Mouse (Mus musculus) Patski (cell line): ENCODE results near the gene Stxbp4. TPM values are rescaled to one million over a fixed set of nuclear protein-coding genes. Genes with fewer than 3 reads are reported as not detected.

Source experiments
- ATAC-seq: fragments of 100-300 bp; one replicate; pipeline ENCODE4 v1.8.0; 2021
- CTCF ChIA-PET: fragments of 350-600 bp; sonication (Branson Sonifier 250); formaldehyde crosslinking; loops from one replicate; lab custom pipeline; 2022; ENCODE audit warnings: inconsistent platforms; lab: Charles Lee
- POLR2A ChIA-PET: fragments of 350-600 bp; sonication (Branson Sonifier 250); formaldehyde crosslinking; loops from one replicate; lab custom pipeline; 2022; ENCODE audit warnings: antibody characterized with exemption, inconsistent platforms; lab: Charles Lee
- DNase-seq: peaks from one replicate; pipeline ENCODE4 v3.0.0-alpha.2; 2011; ENCODE audit warnings: low read depth, low spot score
- H3K27me3 ChIP-seq: fragments of 371-371 bp; one replicate; pipeline ENCODE4 v1.5.1; 2021
- CTCF ChIP-seq: fragments of 100-300 bp; IDR thresholded peaks from one replicate; pipeline ENCODE4 v1.5.1; 2021
- in situ Hi-C: fragments of 300-500 bp; cut with MboI; formaldehyde crosslinking; loops from 3 replicates; pipeline ENCODE4 v1.11.1; 2018; ENCODE audit warnings: low pct_unique_long_range_greater_than_20kb, mixed read lengths
- polyA plus RNA-seq: library from polyadenylated mRNA; unstranded; gene quantifications from one replicate; pipeline ENCODE4 v1.2.3, GENCODE M21; 2021

Gene Stxbp4
- polyA plus RNA-seq, 1 experiment from 2014 or later: 21.3 TPM

GRCm38 (mm10) chr11:90575491-90576048 is 62.3 kb downstream of the Stxbp4 start:
- in situ Hi-C loops: no loop called here

GRCm38 (mm10) chr11:90570646-90571259 is 67.1 kb downstream of the Stxbp4 start:
- no peaks in the 10 kb centered on the region for H3K27me3 ChIP-seq
- DNase-seq (peak; percentile 15), ATAC-seq (peak; percentile 73)
- in situ Hi-C loops: no loop called here
- ChIA-PET CTCF (interaction anchor here (1.5 kb wide), 1 partner anchor 45 kb away, joined by 4 read pairs; no protein-coding TSS in a partner anchor), POLR2A (no interaction called here)
- no peak for TF ChIP-seq CTCF

More at GRCm38 (mm10) chr11:90575491-90576048, 62.3 kb downstream of the Stxbp4 start:
- ATAC-seq (no peak), DNase-seq (no peak)
- POLR2A ChIA-PET: no interaction called here
- CTCF ChIA-PET: interaction anchor here (1.1 kb wide), 1 partner anchor 11 kb away, joined by 3 read pairs; no protein-coding TSS in a partner anchor
- peak; percentile 26 for TF ChIP-seq CTCF
- H3K27me3 ChIP-seq: no peaks in the 10 kb centered on the region

- no peak for TF ChIP-seq CTCF
- in situ Hi-C loops: no loop called here
- CTCF ChIA-PET: no interaction called here
- no peaks in the 10 kb centered on the region for H3K27me3 ChIP-seq
- ATAC-seq: peak; percentile 99
- DNase-seq: peak; percentile 60
- POLR2A ChIA-PET: no interaction called here
Measured at GRCm38 (mm10) chr11:90558359-90559047, 79.4 kb downstream of the Stxbp4 start.

GRCm38 (mm10) chr11:90556517-90556916 is 81.4 kb downstream of the Stxbp4 start:
- in situ Hi-C loops: no loop called here
- TF ChIP-seq CTCF: no peak
- ATAC-seq: no peak
- DNase-seq: no peak
- ChIA-PET CTCF (no interaction called here), POLR2A (no interaction called here)
- no peaks in the 10 kb centered on the region for H3K27me3 ChIP-seq

GRCm38 (mm10) chr11:90553963-90554362 is 83.9 kb downstream of the Stxbp4 start:
- H3K27me3 ChIP-seq: no peaks in the 10 kb centered on the region
- ChIA-PET CTCF (interaction anchor here (1.6 kb wide), 1 partner anchor 11 kb away, joined by 3 read pairs; no protein-coding TSS in a partner anchor), POLR2A (interaction anchor here (0.5 to 0.6 kb wide), 2 partner anchors 62 to 550 kb away, joined by 3 to 5 read pairs; no protein-coding TSS in a partner anchor)
- no peak for ATAC-seq
- TF ChIP-seq CTCF: no peak
- DNase-seq: no peak
- in situ Hi-C loops: no loop called here

- ChIA-PET CTCF (no interaction called here), POLR2A (no interaction called here)
- ATAC-seq: no peak
- no peaks in the 10 kb centered on the region for H3K27me3 ChIP-seq
- no peak for DNase-seq
- in situ Hi-C loops: no loop called here
- no peak for TF ChIP-seq CTCF
Measured at GRCm38 (mm10) chr11:90552303-90553201, 85.3 kb downstream of the Stxbp4 start.

GRCm38 (mm10) chr11:90548560-90548959 is 89.3 kb downstream of the Stxbp4 start:
- DNase-seq (no peak), ATAC-seq (no peak)
- ChIA-PET CTCF (interaction anchor here (1.8 kb wide), 1 partner anchor 11 kb away, joined by 4 read pairs; no protein-coding TSS in a partner anchor), POLR2A (no interaction called here)
- in situ Hi-C loops: no loop called here
- no peaks in the 10 kb centered on the region for H3K27me3 ChIP-seq
- no peak for TF ChIP-seq CTCF

- H3K27me3 ChIP-seq: no peaks in the 10 kb centered on the region
- ChIA-PET CTCF (no interaction called here), POLR2A (no interaction called here)
- DNase-seq (no peak), ATAC-seq (peak; percentile 100)
- no peak for TF ChIP-seq CTCF
- in situ Hi-C loops: no loop called here
Measured at GRCm38 (mm10) chr11:90538636-90539263, 99.1 kb downstream of the Stxbp4 start.

- ChIA-PET CTCF (no interaction called here), POLR2A (no interaction called here)
- ATAC-seq: no peak
- in situ Hi-C loops: no loop called here
- no peak for DNase-seq
- H3K27me3 ChIP-seq: no peaks in the 10 kb centered on the region
- no peak for TF ChIP-seq CTCF
Measured at GRCm38 (mm10) chr11:90525311-90525710, 112.6 kb downstream of the Stxbp4 start.

- no peak for ATAC-seq
- POLR2A ChIA-PET: no interaction called here
- TF ChIP-seq CTCF: no peak
- CTCF ChIA-PET: interaction anchor here (0.9 kb wide), 1 partner anchor 36 kb away, joined by 3 read pairs; no protein-coding TSS in a partner anchor
- DNase-seq: no peak
- no peaks in the 10 kb centered on the region for H3K27me3 ChIP-seq
- in situ Hi-C loops: no loop called here
Measured at GRCm38 (mm10) chr11:90521040-90521439, 116.8 kb downstream of the Stxbp4 start.
